Mouse (Mus musculus) splenic B cell, adult 2 months (primary cell): ENCODE measurements around the gene Pcgf6.
"Not testable (repeated sequence)": the region's sequence is repeated elsewhere in the genome, so short reads cannot be mapped to it uniquely, and the experiment has no call there.

Source experiments
- DNase-seq: peaks from one replicate; pipeline ENCODE4 v3.0.0-alpha.2; 2011; ENCODE audit warnings: low read depth, low spot score
- H3K27me3 ChIP-seq: 2 replicates; pipeline ENCODE4 v1.6.1; 2012; ENCODE audit warnings: mild to moderate bottlenecking, low read length, moderate library complexity, mixed read lengths; ENCODE audit not compliant: control insufficient read depth, poor library complexity, insufficient read depth, severe bottlenecking
- H3K36me3 ChIP-seq: 2 replicates; pipeline ENCODE4 v1.6.1; 2012; ENCODE audit warnings: mild to moderate bottlenecking, low read length, moderate library complexity, mixed read lengths; ENCODE audit not compliant: control insufficient read depth, poor library complexity, insufficient read depth, severe bottlenecking

The Pcgf6 gene

GRCm38 (mm10) chr19:47015396-47015795 is 35.3 kb downstream of the Pcgf6 start:
- H3K36me3 ChIP-seq = no peaks in the 10 kb centered on the region

DNA sequence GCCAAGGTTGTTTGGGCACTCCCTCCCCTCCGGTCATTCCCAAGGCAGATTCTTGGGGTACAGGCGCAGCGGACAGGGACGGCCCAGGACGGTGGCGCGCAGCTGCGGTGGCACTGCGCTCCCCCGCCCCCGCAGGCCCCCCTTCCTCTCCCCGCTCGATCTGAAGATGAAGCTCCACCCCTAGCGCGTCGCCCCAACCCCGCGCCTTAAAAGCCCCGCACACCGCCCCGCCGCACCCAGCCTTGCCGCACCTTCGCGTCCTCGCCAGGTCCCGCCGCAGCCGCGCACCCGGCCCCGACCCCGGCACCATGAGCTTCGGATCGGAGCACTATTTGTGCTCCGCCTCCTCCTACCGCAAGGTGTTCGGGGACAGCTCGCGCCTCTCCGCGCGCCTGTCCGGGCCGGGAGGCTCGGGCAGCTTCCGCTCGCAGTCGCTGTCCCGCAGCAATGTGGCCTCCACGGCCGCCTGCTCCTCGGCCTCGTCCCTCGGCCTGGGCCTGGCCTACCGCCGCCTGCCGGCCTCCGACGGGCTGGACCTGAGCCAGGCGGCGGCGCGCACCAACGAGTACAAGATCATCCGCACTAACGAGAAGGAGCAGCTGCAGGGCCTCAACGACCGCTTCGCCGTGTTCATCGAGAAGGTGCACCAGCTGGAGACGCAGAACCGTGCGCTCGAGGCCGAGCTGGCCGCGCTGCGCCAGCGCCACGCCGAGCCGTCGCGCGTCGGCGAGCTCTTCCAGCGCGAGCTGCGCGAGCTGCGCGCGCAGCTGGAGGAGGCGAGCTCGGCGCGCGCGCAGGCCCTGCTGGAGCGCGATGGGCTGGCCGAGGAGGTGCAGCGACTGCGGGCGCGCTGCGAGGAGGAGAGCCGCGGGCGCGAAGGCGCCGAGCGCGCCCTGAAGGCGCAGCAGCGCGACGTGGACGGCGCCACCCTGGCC is 36.0 kb downstream of the Pcgf6 start, which contains the start of the genes Ina and Nt5c2:
Gene Ina, plus strand, starts transcription at position 252 of the 935 bp plus-strand sequence.
Gene Nt5c2, minus strand, starts transcription at position 707 of the 935 bp plus-strand sequence.
- peak; percentile 22 for DNase-seq
- H3K27me3 ChIP-seq = no peaks in the 10 kb centered on the region

More at GRCm38 (mm10) chr19:47015396-47015795, 35.3 kb downstream of the Pcgf6 start:
- no peak for DNase-seq
- H3K27me3 ChIP-seq = no peaks in the 10 kb centered on the region

GRCm38 (mm10) chr19:47014159-47014446 is 36.6 kb downstream of the Pcgf6 start:
- no peak for DNase-seq
- H3K27me3 ChIP-seq = no peaks in the 10 kb centered on the region

More for the DNA sequence above, 36.0 kb downstream of the Pcgf6 start, which contains the start of the genes Ina and Nt5c2:
- no peaks in the 10 kb centered on the region for H3K36me3 ChIP-seq

GRCm38 (mm10) chr19:47013340-47014158 is 37.2 kb downstream of the Pcgf6 start:
- DNase-seq = no peak
- H3K36me3 ChIP-seq = no peaks in the 10 kb centered on the region
- H3K27me3 ChIP-seq = no peaks in the 10 kb centered on the region

More at GRCm38 (mm10) chr19:47014159-47014446, 36.6 kb downstream of the Pcgf6 start:
- no peaks in the 10 kb centered on the region for H3K36me3 ChIP-seq

DNA sequence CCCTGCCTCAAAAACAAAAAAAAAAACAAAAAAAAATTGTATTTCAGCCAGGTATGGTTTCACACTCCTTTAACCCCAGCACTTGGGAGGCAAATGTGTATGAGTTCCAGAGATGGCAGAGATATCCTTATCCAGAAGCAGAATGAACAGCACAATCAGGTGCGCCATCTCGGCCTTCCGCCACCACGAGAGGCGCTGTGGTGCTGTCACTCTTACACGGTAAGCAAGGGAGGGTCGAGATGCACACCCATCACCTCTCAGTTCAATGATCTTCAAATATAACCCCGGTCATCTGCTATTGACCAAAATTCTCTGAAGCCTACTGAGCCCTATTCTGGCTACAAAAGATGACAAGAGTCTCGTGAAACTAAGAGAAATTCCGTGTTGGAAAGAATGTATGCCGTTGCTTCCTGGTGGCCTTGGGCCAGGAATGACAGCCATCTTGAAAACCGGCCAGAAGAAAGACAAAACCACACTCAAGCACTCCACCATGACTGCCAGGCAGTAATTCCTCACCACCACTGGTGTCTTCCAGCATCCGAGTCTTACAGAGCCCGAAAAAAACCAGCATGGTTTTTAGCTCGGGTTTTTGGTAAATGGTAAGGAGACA is 38.1 kb downstream of the Pcgf6 start:
- no peaks in the 10 kb centered on the region for H3K36me3 ChIP-seq
- no peaks in the 10 kb centered on the region for H3K27me3 ChIP-seq
- no peak for DNase-seq

DNA sequence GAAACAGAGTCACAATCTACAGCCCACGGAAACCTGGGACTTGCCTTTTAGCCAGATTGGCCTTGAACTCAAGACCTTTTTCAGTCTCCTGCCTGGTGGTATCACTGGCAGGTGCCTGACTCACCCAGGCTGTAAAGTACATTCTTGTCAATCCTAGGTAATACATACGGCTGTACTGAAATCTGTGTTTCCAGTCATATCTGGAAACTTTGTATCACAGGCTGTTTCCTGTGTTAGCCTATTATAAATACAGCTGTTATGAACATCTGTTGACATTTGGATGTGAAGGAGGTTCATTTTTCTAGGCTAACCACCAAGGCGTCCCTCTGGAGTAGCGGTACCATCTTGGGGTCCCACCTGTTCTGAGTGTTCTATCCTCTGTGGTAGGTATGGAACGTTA is 40.8 kb downstream of the Pcgf6 start:
- Histone ChIP-seq H3K36me3 (no peaks in the 10 kb centered on the region), H3K27me3 (no peaks in the 10 kb centered on the region)
- no peak for DNase-seq

- DNase-seq = no peak
- Histone ChIP-seq H3K27me3 (no peaks in the 10 kb centered on the region), H3K36me3 (no peaks in the 10 kb centered on the region)
Observed at GRCm38 (mm10) chr19:47009420-47009819, 41.3 kb downstream of the Pcgf6 start.

DNA sequence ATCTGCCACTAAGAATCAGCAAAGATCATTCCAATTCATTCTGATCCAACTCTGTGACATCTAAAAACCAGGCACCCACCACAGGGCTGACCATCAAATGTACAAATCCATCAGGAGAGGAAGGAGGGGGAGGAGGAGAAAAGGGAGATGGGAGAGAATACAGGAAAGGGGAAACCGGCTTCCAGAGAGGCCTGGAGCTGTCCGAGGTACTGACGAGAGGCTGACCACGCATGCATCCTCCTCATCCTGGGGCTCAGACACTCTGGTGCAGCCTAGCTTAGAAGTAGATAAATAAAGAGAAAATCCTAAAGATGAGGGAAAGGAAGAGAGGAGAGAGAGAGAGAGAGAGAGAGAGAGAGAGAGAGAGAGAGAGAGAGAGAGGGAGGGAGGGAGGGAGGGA is 44.4 kb downstream of the Pcgf6 start:
- no peak for DNase-seq

DNA sequence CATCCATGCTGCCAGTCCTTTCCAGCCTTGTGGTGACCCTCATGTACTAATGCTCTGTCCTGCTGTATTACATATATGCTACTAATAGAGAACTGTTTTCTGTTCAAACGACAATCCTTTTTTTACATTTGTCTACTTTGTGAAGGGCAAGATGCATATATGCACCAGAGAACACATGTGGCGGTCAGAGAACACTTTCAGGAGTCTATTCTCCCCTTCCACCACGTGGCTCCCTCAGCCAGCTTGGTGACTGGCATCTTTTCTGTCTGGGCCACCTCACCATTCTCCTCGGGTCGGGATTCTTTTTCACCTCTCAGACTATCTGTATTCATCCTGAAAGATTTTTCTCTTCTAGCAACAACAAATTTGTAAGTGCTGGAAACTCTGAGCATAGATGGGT is 44.8 kb downstream of the Pcgf6 start:
- Histone ChIP-seq H3K27me3 (no peaks in the 10 kb centered on the region), H3K36me3 (no peaks in the 10 kb centered on the region)
- DNase-seq = no peak

More for the DNA sequence above, 44.4 kb downstream of the Pcgf6 start:
- H3K27me3 ChIP-seq = no peaks in the 10 kb centered on the region
- H3K36me3 ChIP-seq = no peaks in the 10 kb centered on the region

DNA sequence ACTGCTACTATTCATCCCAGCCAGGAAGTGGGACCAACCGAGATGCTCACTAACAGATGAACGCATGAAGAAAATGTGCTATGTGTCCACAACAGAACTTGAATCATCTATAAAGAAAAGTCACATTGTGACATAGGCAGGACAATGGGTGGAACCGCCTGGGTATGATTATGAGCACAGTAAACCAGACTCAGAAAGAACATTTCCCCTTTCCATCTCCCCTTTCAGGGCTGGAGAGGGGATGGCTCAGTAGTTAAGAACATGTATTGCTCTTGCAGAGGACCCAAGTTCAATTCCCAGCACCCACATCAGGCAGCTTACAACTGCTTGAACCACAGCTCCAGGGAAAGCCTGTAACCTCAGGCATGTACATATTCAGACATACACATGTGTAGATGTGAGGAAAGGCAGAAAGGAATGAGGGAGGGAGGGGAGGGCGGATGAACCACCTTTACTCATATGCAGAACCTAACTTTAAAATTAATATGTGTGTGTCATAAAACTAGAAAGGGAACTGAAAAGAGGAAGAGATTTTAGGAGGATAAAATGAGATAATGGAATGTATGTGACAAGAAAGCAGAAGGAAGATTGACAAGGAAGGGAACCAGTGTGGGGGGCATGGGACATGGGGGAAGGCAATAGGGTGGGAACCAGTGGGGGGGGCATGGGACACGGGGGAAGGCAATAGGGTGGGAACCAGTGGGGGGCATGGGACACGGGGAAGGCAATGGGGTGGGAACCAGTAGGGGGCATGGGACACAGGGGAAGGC is 46.8 kb downstream of the Pcgf6 start:
- no peak for DNase-seq
- no peaks in the 10 kb centered on the region for H3K27me3 ChIP-seq

GRCm38 (mm10) chr19:47000357-47000756 is 50.3 kb downstream of the Pcgf6 start:
- DNase-seq, H3K27me3 ChIP-seq, H3K36me3 ChIP-seq: not testable (repeated sequence)

More for the DNA sequence above, 46.8 kb downstream of the Pcgf6 start:
- no peaks in the 10 kb centered on the region for H3K36me3 ChIP-seq

GRCm38 (mm10) chr19:46999753-47000152 is 51.0 kb downstream of the Pcgf6 start:
- DNase-seq = no peak
- Histone ChIP-seq H3K27me3 (no peaks in the 10 kb centered on the region), H3K36me3 (no peaks in the 10 kb centered on the region)

DNA sequence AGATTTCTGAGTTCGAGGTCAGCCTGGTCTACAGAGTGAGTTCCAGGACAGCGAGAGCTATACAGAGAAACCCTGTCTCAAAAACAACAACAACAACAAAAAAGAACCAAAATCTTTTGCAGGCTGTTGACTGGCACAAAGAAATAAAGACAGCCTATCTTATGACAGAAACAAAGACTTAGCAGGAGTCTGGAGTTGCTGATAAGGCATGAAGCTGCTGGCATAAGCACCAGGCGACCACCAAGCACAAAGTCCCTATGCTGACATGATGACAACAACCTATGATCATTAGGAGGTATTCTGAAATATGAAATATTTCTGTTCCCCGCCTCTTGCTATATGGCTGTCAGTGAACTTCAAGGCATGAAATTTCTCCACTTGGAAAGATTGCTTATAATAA is 51.8 kb downstream of the Pcgf6 start:
- H3K27me3 ChIP-seq = no peaks in the 10 kb centered on the region
- no peak for DNase-seq
- no peaks in the 10 kb centered on the region for H3K36me3 ChIP-seq
